Mouse (Mus musculus) right cerebral cortex, postnatal 36 days (tissue): ENCODE data around the gene Adra2c.

Experiments
- DNase-seq, 2 experiments: peaks; one replicate each; pipeline ENCODE4 v3.0.0; 2022; ENCODE audit warnings: low spot score in 2 of 2, mixed read lengths in 1 of 2

Gene Adra2c

DNA sequence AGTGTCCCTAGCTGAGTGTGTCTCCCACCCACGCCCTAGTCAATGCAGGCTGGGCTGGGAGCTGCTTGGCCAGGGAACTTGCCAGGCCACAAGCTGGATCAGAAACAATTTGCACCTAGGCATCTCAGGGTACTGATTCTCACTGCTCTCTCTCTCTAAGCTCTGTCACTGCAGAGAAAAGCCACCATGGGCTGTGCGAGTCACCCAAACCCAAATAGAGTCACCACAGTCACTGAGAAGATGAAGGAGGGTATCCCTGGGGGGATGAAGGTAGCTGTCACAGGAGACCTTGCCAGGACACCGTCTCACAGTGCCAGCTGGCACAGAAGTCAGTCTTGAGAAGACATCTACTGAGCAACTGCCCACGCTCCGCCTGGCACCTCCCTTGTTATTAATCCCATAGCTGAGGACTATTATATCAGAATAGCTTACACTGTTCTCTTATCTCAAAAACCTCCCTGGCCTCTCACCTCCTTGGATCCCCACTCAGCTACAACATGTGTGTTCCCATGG, 33.7 kb downstream of the Adra2c start:
- no peak for DNase-seq

DNA sequence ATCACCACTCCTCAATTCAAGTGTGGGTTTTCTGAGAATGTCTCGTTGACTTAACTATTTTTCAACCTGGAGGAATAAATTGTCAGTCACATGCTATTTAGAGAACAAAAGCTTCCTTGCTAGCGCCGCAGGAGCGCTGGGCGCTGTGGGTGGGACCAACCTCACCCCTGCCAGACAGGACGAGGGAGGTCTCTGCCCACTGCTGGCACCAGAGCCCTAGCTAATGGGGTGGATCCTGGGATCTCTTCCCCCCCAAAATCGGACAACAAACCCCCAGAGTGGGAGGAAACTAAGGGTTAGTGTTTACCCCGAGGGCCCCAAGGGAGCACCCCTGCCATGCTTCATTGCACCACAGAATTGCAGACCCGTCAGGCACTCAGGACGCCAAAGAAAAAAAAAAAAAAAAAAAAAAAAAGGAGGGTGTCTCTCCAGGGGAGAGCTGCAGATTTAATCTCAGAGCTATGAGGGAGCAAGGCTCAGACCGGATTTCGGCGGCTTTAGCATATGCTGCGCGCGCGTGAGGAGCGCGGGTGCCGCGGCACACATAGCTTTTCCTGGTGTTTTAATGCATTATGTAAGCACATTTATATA, 35.2 kb downstream of the Adra2c start:
- peak; percentile 62 to 72 for DNase-seq

DNA sequence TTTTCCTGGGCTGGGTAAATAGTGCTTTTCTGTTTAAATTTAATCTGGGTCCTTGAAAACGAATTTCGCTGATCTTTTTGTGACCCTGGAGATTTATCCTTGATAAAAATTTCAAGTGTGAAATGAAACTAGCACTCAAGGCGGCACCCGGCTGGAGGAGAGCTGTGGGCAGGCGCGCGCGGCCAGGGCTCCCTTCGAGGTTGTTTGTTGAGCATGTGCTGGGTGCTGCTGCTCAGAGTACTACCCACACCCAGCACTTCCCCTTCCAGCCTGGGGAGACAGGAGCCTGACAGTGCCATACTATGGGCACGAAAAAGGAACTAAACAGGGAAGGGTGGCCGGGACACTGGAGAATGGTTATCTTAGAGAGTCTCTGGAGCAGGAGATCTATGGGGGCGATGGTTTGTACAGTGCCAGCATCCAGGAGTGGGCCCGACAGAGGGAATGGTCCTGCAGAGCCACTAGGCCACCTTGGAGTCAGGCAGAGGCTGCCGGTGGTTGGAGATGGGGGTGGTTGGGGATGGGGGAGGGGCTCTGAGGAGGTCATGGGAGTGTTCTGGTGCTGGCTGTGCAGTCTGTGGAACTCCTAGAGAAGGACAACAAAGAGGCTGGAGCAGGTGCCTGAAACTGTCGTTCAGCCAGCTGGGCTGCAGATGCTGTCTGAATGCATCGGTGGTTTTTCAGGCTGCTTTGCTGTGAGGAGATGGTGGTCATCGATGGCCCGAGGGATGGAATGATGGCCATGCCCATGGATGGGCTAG, 35.9 kb downstream of the Adra2c start:
- peak; percentile 55 to 59 for DNase-seq

DNA sequence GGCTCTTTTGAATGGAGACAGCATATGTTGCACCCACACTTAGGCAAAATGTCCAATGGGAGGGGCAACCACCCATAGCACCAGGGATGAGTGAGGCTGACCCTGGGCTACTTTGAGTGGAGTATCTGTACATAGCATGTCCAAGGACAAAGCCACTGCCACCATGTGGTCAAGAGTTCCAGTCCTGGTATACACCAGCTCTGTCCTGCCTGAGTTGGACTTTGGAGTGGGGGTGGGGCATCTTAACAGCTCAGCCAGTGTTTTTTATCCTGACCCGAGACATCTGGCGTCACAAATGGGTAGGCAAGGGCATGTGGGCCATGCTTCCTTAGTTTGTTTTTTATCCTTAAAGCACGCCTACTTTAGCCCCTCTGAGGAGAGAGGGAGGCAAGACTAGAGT, 36.5 kb downstream of the Adra2c start:
- DNase-seq, result no peak

DNA sequence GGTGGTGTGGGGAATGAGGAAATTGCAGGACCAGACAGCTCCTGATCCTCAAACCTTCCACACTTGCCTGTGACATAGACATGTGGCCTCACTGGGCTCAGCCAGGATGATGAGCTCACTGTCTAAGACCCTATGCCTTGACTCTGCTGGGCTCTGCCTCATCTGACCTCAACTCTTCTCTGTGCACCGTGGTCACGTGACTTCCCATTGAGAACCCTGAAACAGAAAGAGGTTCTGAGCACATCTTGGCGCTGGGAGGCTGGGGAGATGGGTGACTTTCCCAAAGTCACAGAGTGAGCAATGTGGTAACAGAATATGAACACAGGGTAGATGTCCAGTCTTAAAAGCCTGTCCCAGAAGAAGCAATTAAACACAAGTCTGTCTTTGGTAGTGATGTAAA, 37.1 kb downstream of the Adra2c start:
- DNase-seq, result no peak

DNA sequence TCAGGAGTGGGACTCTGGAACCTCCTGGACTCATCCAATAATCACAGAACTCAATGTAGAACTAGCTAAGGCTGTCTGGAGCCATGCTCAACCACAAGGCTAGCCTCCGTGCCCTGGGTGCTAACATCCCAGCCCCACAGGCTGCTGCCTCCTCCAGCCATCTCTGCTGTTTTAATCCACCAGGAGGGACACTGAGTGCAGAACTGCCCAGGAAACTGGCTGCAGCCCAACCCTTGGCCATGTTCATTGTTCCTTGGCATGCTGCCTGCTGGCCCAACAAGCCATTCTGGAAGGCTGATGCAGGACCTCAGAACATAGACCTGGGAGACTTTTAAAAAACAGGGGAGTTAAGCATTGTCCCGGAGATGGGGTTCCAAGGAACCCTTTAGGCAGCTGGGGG, 42.5 kb downstream of the Adra2c start:
- peak; percentile 38 to 39 for DNase-seq

DNA sequence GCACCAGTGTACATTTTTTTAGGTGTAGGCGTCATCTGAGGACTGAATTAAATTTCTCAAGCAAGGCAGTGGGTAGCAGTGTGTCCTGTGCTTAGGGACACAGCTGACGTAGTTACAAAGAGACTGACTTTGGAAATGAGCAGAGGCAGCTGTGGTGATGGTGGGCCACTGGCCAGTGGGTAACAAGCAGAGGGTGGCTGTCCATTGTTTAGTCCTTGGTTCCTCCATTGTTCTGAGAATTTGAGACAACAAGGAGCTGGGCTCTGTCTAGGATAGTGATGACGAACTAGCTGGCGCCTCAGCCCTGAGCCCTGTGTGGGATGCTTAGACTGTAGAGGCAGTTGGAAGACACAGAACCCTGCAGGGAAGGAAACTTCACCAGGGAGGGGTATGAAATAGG, 52.7 kb downstream of the Adra2c start:
- DNase-seq, result peak; percentile 33 to 78
